Mouse (Mus musculus) cortical plate, adult 2 months (tissue): ENCODE results near the gene Cxcr4.

Source experiments
- CTCF ChIP-seq: fragments of 200-500 bp; IDR thresholded peaks from 2 replicates; pipeline ENCODE4 v1.5.1; 2011; ENCODE audit warnings: mild to moderate bottlenecking, control low read depth, low read length; ENCODE audit not compliant: insufficient read depth; ENCODE audit errors: extremely low read depth
- POLR2A ChIP-seq: fragments of 200-500 bp; IDR thresholded peaks from 2 replicates; pipeline ENCODE4 v1.6.1; 2011; ENCODE audit warnings: mild to moderate bottlenecking, low read length, control low read depth; ENCODE audit not compliant: insufficient read depth; ENCODE audit errors: extremely low read depth

GRCm38 (mm10) chr1:128626144-128626678 is 34.1 kb upstream of the Cxcr4 start:
- TF ChIP-seq CTCF (no peak), POLR2A (no peak)
